Mouse (Mus musculus) forebrain, embryonic 15.5 days (tissue): ENCODE data around the gene Alpk3. TPM values are rescaled to one million over a fixed set of nuclear protein-coding genes. Genes with fewer than 3 reads are reported as not detected.

Source experiments
- ATAC-seq: fragments of 200-750 bp; cut with Nextera tagmentation; replicated peaks from 2 replicates; pipeline ENCODE4 v1.8.0; 2017; ENCODE audit warnings: mild to moderate bottlenecking, moderate TSS enrichment, moderate library complexity
- H3K27ac ChIP-seq: fragments of 300-500 bp; sonication (generic); replicated peaks from 2 replicates; pipeline ENCODE4 v1.5.1; 2015; ENCODE audit warnings: mild to moderate bottlenecking, inconsistent platforms
- H3K27me3 ChIP-seq: fragments of 300-500 bp; sonication (generic); 2 replicates; pipeline ENCODE4 v1.6.1; 2015; ENCODE audit warnings: inconsistent platforms
- H3K36me3 ChIP-seq: fragments of 300-500 bp; sonication (generic); 2 replicates; pipeline ENCODE4 v1.6.1; 2015; ENCODE audit warnings: mild to moderate bottlenecking, inconsistent platforms
- H3K4me1 ChIP-seq: fragments of 300-500 bp; sonication (generic); 2 replicates; pipeline ENCODE4 v1.6.1; 2015; ENCODE audit warnings: inconsistent platforms
- H3K4me2 ChIP-seq: fragments of 300-500 bp; sonication (generic); replicated peaks from 2 replicates; pipeline ENCODE4 v1.6.1; 2015; ENCODE audit warnings: mild to moderate bottlenecking, inconsistent platforms
- H3K4me3 ChIP-seq: fragments of 300-500 bp; sonication (generic); 2 replicates; pipeline ENCODE4 v1.5.1; 2015; ENCODE audit warnings: mild to moderate bottlenecking, inconsistent platforms
- H3K9ac ChIP-seq: fragments of 300-500 bp; sonication (generic); replicated peaks from 2 replicates; pipeline ENCODE4 v1.6.1; 2015; ENCODE audit warnings: mild to moderate bottlenecking, inconsistent platforms
- H3K9me3 ChIP-seq: fragments of 300-500 bp; sonication (generic); 2 replicates; pipeline ENCODE4 v1.6.1; 2016; ENCODE audit warnings: inconsistent platforms
- WGBS: fragments of 180-500 bp; shearing (Covaris S2); methylation state at CpG from one replicate; pipeline ENCODE4 v1.1.7; 2015; ENCODE audit warnings: mixed read lengths; 5-methylcytosine and 5-hydroxymethylcytosine counted together
- polyA plus RNA-seq: library from polyadenylated mRNA; unstranded; fragments of >200 nt; fragmentation: Nextera tagmentation; extraction: Ambion mirVana; gene quantifications from 2 replicates; pipeline ENCODE4 v1.2.1, GENCODE M21; 2015

Alpk3 gene
- polyA plus RNA-seq, result 0.06 and 0.15 TPM in 2 replicates

- Histone ChIP-seq H3K9ac (no peak within 1 kb of the TSS), H3K27ac (no peak within 1 kb of the TSS), H3K36me3 (no peaks in the 10 kb centered on the region), H3K9me3 (no peaks in the 10 kb centered on the region), H3K4me1 (no peaks in the 10 kb centered on the region), H3K27me3 (no peaks in the 10 kb centered on the region), H3K4me3 (no peak within 1 kb of the TSS), H3K4me2 (no peak within 1 kb of the TSS)
- ATAC-seq, result no peak
- WGBS, result 49% methylated on average over 27 of the region's 27 CpGs
Measured at GRCm38 (mm10) chr7:81057471-81057870, at the start of gene Alpk3. Alpk3 (plus strand) TSS chr7:81057600.

DNA sequence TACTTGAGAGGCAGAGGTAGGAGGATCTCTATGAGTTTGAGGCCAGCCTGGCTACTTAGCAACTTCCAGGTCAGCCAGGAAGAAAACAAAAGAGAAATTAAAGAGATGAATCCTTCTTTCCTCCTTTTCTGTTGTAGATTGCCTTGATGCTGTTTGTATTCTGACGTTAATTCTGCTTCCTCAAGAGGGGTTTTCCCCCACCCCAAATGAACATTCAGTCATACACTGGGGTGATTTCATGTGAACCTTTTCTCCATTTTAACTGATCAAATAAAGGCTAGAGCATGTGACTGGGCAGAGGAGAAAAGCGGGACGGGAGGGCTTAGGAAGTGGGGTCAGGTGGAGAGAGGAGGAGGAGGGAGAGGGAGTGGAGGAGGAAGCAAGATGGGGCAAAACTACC is 49.1 kb upstream of the Alpk3 start:
- H3K4me1 ChIP-seq, result no peaks in the 10 kb centered on the region; the same call in 1 of the 2 replicates
- H3K9ac ChIP-seq, result no peak overlapping the region
- H3K36me3 ChIP-seq, result peaks cover 15% of the 10 kb centered on the region
- WGBS, result 85% methylated on average over 3 of the region's 3 CpGs
- H3K9me3 ChIP-seq, result no peaks in the 10 kb centered on the region
- H3K4me3 ChIP-seq, result no peak overlapping the region
- no peak overlapping the region for H3K4me2 ChIP-seq
- H3K27me3 ChIP-seq, result no peaks in the 10 kb centered on the region
- ATAC-seq, result no peak
- H3K27ac ChIP-seq, result no peak overlapping the region

DNA sequence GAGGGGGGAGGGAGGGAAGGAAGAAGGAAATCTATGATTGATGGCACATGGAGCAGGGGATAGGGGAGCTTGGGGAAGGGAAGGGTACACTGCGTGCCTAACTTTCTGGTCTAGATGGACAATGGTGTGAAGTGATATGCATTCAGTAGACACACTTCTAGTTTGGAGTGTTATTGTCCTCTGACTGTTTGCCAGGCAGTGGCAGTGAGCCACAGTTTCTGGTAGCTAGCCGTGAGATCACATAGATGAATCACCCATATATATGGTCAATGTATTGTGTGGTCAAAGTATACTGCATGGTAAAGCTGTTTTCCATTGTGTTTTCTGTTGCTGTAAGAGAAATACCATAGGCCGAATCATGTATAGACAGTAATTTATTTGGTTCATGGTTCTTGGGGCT is 45.8 kb upstream of the Alpk3 start:
- Histone ChIP-seq H3K27me3 (no peaks in the 10 kb centered on the region), H3K4me2 (no peak overlapping the region), H3K9me3 (no peaks in the 10 kb centered on the region), H3K36me3 (peaks cover 15% of the 10 kb centered on the region), H3K9ac (no peak overlapping the region), H3K27ac (no peak overlapping the region), H3K4me1 (no peaks in the 10 kb centered on the region; the same call in 1 of the 2 replicates), H3K4me3 (no peak overlapping the region)
- WGBS, result 96% methylated on average over 3 of the region's 3 CpGs
- ATAC-seq, result no peak

DNA sequence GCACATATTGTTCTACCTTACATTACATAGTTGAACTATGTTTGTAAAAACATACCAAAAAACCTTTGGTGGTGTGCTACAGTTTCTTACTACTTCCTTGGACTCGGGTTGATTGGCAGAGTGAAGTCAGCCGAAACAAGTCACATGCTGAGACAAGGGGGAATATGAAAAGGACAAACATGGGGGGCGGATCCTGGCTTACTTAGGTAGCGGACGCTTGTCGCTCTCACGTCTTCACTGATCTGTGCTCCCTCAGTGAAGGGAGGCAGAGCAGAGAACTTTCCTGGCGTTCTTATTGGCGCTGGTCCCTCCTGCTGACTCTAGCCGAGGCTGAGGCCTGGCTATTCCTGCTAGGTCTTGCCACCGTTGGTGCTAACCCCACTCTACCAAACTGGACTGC is 37.1 kb upstream of the Alpk3 start:
- no peaks in the 10 kb centered on the region for H3K4me1 ChIP-seq
- H3K4me3 ChIP-seq, result no peak overlapping the region
- H3K4me2 ChIP-seq, result no peak overlapping the region
- no peak overlapping the region for H3K9ac ChIP-seq
- ATAC-seq, result no peak
- H3K36me3 ChIP-seq, result peaks cover 23% of the 10 kb centered on the region
- 46% methylated on average over 11 of the region's 11 CpGs for WGBS
- no peak overlapping the region for H3K27ac ChIP-seq
- no peaks in the 10 kb centered on the region for H3K9me3 ChIP-seq
- H3K27me3 ChIP-seq, result no peaks in the 10 kb centered on the region

- Histone ChIP-seq H3K9ac (no peak overlapping the region), H3K9me3 (no peaks in the 10 kb centered on the region), H3K4me2 (no peak overlapping the region), H3K4me3 (no peak overlapping the region), H3K4me1 (no peaks in the 10 kb centered on the region), H3K27ac (no peak overlapping the region), H3K36me3 (peaks cover 35% of the 10 kb centered on the region), H3K27me3 (no peaks in the 10 kb centered on the region)
- ATAC-seq, result no peak
Measured at GRCm38 (mm10) chr7:81022731-81023130, 34.7 kb upstream of the Alpk3 start.

GRCm38 (mm10) chr7:81024118-81024517 is 33.3 kb upstream of the Alpk3 start:
- no peak for ATAC-seq
- H3K36me3 ChIP-seq, result peaks cover 39% of the 10 kb centered on the region
- 65% methylated on average over 5 of the region's 5 CpGs for WGBS

GRCm38 (mm10) chr7:81024651-81025050 is 32.7 kb upstream of the Alpk3 start:
- ATAC-seq, result no peak
- Histone ChIP-seq H3K27me3 (no peaks in the 10 kb centered on the region), H3K4me1 (no peaks in the 10 kb centered on the region), H3K4me2 (no peak overlapping the region), H3K9me3 (no peaks in the 10 kb centered on the region), H3K36me3 (peaks cover 45% of the 10 kb centered on the region), H3K4me3 (no peak overlapping the region), H3K9ac (no peak overlapping the region), H3K27ac (no peak overlapping the region)
- WGBS, result 94% methylated on average over 9 of the region's 9 CpGs

More at GRCm38 (mm10) chr7:81024118-81024517, 33.3 kb upstream of the Alpk3 start:
- H3K9me3 ChIP-seq, result no peaks in the 10 kb centered on the region
- no peaks in the 10 kb centered on the region for H3K4me1 ChIP-seq
- no peak overlapping the region for H3K27ac ChIP-seq
- H3K27me3 ChIP-seq, result no peaks in the 10 kb centered on the region
- H3K4me3 ChIP-seq, result no peak overlapping the region
- H3K4me2 ChIP-seq, result no peak overlapping the region
- no peak overlapping the region for H3K9ac ChIP-seq

DNA sequence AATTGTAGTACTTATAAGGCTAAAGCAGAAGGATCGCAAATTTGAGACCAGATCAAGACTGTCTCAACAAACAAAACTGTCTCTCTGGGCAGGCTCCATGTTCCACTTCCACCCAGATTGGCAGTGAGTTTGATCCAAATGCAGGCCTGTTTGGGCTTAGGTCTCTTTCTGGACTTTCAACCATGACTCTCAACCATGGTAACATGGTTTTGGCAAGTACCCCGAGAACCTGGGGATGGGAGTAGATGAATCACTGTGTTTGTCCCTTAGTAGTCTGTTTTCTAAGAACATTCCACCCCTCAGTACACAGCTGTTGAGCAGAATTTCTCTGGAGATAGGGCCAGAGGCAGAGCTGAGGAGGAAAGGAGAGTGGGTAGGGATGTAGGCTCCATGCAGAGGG is 31.6 kb upstream of the Alpk3 start:
- no peak overlapping the region for H3K4me2 ChIP-seq
- H3K4me1 ChIP-seq, result no peaks in the 10 kb centered on the region
- no peak overlapping the region for H3K4me3 ChIP-seq
- 95% methylated on average over 2 of the region's 2 CpGs for WGBS
- no peak for ATAC-seq
- H3K27me3 ChIP-seq, result no peaks in the 10 kb centered on the region
- H3K27ac ChIP-seq, result no peak overlapping the region
- peaks cover 54% of the 10 kb centered on the region for H3K36me3 ChIP-seq
- H3K9me3 ChIP-seq, result no peaks in the 10 kb centered on the region
- no peak overlapping the region for H3K9ac ChIP-seq

DNA sequence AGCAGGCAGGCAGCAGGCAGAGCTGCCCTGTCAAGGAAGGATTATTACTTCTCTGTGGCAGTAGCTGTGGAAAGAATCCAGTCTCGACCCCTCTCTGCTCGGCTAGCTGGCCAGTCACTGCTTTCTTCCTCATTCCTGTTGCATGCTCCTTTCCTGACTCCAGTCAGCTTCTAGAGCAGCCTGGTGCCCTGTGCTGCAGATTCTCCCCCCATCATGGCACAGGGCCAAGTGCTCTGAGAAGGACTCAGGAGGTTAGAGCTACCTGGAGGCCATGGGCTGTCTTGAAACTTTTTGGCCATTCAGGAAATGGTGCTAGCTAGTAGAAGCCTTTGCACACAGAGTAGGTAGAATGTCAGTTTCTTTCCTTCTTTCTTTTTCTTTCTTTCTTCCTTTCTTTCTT is 17.7 kb upstream of the Alpk3 start:
- peaks cover 63% of the 10 kb centered on the region for H3K36me3 ChIP-seq

DNA sequence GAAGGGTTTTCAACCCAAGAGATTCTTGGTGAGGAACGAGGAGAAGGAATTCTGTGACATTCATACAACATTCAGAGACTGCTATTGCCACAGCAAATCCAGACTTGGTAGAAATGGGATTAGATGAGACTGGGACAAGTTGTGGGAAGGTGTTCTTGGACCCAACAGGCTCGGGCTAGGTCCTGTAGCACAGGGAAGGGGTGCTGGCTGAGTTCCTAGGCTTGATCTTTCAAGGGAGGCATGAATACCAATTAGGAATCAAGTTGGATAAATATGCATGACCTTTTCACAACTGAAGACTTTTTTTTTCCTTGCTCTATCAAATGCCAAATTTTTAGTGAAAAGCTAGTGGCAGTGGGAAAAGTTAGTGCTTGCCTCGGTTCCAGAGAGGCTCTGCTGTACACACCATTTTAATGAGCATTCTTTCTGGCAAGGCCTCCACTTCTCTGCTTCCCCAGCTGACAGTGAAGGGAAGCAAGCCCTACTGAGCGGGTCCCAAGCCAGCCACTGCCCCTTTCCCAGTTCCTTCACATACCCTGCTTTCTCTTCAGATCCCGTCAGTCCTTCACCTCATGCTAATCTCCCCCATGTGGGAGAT is 14.3 kb upstream of the Alpk3 start:
- Histone ChIP-seq H3K27me3 (no peaks in the 10 kb centered on the region), H3K4me1 (no peaks in the 10 kb centered on the region), H3K9me3 (no peaks in the 10 kb centered on the region), H3K36me3 (peaks cover 49% of the 10 kb centered on the region), H3K4me2 (no peak overlapping the region), H3K27ac (0 out of 2 replicates have a peak overlapping the region, but pooled peaks have one; percentile 5), H3K9ac (no peak overlapping the region), H3K4me3 (no peak overlapping the region)
- 0 out of 2 replicates have a peak, but pooled peaks have one; percentile 46 for ATAC-seq
- WGBS, result 51% methylated on average over 5 of the region's 5 CpGs

More for the DNA sequence above, 17.7 kb upstream of the Alpk3 start:
- WGBS, result 86% methylated on average over 2 of the region's 2 CpGs
- no peaks in the 10 kb centered on the region for H3K9me3 ChIP-seq
- no peak for ATAC-seq
- H3K4me3 ChIP-seq, result no peak overlapping the region
- no peak overlapping the region for H3K4me2 ChIP-seq
- H3K27ac ChIP-seq, result no peak overlapping the region
- no peak overlapping the region for H3K9ac ChIP-seq
- H3K27me3 ChIP-seq, result no peaks in the 10 kb centered on the region
- no peaks in the 10 kb centered on the region for H3K4me1 ChIP-seq

GRCm38 (mm10) chr7:81047847-81048246 is 9.6 kb upstream of the Alpk3 start:
- H3K4me2 ChIP-seq, result no peak overlapping the region
- no peak overlapping the region for H3K9ac ChIP-seq
- H3K4me3 ChIP-seq, result no peak overlapping the region
- no peaks in the 10 kb centered on the region for H3K4me1 ChIP-seq
- ATAC-seq, result no peak
- 87% methylated on average over 3 of the region's 3 CpGs for WGBS
- H3K9me3 ChIP-seq, result no peaks in the 10 kb centered on the region
- H3K27ac ChIP-seq, result no peak overlapping the region
- H3K27me3 ChIP-seq, result no peaks in the 10 kb centered on the region
- peaks cover 7% of the 10 kb centered on the region; the same call in 1 of the 2 replicates for H3K36me3 ChIP-seq

GRCm38 (mm10) chr7:81048513-81048912 is 8.9 kb upstream of the Alpk3 start:
- Histone ChIP-seq H3K9ac (no peak overlapping the region), H3K27ac (no peak overlapping the region), H3K27me3 (no peaks in the 10 kb centered on the region), H3K4me1 (no peaks in the 10 kb centered on the region), H3K36me3 (0 out of 2 replicates have a peak, but pooled peaks cover 5% of the 10 kb centered on the region), H3K9me3 (no peaks in the 10 kb centered on the region), H3K4me3 (no peak overlapping the region), H3K4me2 (no peak overlapping the region)
- 85% methylated on average over 2 of the region's 2 CpGs for WGBS
- no peak for ATAC-seq

GRCm38 (mm10) chr7:81049966-81050365 is 7.4 kb upstream of the Alpk3 start:
- WGBS, result 92% methylated on average over 5 of the region's 5 CpGs

More at GRCm38 (mm10) chr7:81049966-81050365, 7.4 kb upstream of the Alpk3 start:
- no peaks in the 10 kb centered on the region for H3K27me3 ChIP-seq
- H3K4me3 ChIP-seq, result no peak overlapping the region
- no peak overlapping the region for H3K27ac ChIP-seq
- H3K9me3 ChIP-seq, result no peaks in the 10 kb centered on the region
- no peak overlapping the region for H3K4me2 ChIP-seq
- ATAC-seq, result no peak
- H3K9ac ChIP-seq, result no peak overlapping the region
- H3K36me3 ChIP-seq, result no peaks in the 10 kb centered on the region
- H3K4me1 ChIP-seq, result no peaks in the 10 kb centered on the region
